Mouse (Mus musculus) layer of hippocampus, adult 9-10 months (tissue): ENCODE results near the gene H2-T22.
"Not testable (repeated sequence)": the region's sequence is repeated elsewhere in the genome, so short reads cannot be mapped to it uniquely, and the experiment has no call there.

ENCODE experiments used
- DNase-seq: peaks from one replicate; pipeline ENCODE4 v3.0.0; 2022; ENCODE audit warnings: low spot score

Gene H2-T22

DNA sequence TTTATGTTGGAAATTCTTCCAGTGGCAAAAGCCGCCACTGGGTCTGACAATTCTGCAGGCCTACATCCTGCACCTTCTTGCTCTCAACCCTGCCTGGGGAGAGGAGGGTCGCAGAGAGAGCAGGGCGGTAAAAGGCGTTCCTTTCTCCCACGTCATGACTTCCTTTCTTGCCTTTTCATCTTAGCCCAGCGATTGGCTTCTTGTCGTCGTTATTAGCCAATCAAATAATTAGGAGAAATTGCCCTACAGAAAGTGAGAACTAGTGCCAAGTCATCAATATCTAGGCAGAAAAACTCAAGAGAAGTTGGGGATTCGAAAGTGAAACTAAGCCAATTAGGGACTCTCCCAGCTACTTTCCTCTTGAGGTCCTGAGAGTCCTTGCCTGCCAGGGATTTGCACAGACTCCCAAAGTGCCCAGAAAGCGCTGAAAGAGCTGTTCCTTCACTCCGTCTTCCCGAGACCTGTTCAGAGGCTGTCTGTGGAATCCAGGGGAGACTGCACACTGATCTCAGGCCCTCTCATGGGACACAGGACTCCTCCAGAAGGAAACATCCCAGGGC lies at the start of gene H2-T22, which contains the start of gene Gm6034:
H2-T22 (minus strand) TSS at position 138 of the 560 bp plus-strand sequence.
Gm6034 (plus strand) TSS at position 352 of the 560 bp plus-strand sequence.
- DNase-seq = peak; percentile 89

DNA sequence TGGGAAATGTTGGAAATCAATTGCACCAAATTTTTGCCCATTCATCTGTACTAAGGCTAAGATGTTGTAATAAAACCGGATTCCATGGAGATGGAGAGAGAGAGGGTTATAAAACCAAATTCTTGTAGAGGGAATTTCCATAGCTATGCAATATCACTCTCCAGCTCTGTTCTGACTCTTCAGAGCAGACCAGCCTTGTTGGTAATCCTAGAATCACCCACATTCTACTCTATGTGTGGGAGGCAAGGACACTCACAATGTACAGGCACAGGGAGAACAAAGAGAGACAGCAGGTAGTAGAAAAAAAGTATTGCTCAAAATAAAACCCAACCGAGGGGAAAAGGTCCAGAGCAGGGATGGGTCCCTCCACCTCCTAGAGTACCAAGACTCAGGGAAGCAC lies 49.4 kb upstream of the H2-T22 start:
- not testable (repeated sequence) for DNase-seq

DNA sequence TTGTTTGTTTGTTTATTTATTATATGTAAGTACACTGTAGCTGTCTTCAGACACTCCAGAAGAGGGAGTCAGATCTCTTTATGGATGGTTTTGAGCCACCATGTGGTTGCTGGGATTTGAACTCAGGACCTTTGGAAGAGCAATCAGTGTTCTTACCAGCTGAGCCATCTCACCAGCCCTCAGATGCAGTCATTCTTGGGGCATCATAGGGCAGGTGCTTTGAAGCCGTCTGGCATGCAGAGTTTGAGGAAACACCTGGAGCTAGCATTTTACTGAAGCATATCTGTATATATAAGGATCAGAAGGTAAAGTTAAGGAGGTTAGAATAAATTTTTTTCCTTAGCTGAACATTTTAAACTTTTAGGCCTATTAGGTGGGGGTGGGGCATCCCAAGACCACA lies 43.4 kb upstream of the H2-T22 start:
- DNase-seq = not testable (repeated sequence)

DNA sequence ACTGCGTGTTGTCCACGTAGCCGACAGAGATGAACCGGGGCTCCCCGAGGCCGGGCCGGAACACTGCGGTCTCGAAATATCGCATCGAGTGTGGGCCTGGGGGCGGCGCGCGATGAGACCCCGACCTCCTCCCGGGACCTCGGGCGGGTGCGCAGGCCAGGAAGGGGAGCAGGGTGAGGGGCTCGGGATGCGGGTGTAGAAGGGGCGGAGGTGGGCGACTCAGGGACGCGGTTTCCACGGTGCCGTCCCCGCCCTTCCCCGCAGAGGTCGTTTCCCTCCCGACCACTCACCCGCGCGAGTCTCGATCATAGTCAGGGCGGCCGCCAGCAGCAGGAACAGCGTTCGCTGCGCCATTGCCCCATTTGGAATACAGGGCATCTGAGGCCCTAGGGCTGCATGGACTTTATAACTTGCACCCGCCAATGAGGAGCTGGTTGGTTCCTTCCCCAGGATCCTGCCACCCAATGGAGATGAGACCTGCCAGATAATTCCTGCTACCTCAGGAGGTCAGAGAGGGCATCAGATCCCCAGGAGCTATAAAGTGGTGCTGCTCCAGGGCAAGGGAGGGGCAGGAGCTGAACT lies 41.4 kb upstream of the H2-T22 start:
- no peak for DNase-seq

DNA sequence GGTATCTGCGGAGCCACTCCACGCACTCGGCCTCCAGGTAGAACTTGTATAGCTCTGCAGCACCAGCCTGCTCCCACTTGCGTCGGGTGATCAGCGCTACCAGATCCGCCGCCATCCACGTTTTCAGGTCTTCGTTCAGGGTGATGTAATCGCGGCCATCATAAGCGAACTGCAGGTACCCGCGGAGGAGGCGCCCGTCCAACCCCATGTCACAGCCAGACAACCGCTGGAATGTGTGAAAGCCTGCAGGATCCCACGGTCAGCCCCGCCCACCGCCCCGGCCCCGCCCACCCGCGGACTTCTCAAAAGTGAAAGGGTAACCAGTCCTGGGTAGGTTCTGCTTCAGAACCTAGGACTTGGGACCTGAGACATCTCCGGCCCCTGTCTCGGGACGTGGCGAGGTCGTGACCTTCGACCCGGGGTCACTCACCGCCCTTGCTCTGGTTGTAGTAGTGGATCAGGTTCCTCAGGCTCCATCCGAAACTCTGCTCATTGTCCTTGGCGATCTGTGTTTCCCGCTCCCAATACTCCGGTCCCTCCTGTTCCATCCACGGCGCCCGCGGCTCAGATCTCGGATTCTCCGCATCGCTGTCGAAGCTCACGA lies 40.8 kb upstream of the H2-T22 start:
- no peak for DNase-seq

DNA sequence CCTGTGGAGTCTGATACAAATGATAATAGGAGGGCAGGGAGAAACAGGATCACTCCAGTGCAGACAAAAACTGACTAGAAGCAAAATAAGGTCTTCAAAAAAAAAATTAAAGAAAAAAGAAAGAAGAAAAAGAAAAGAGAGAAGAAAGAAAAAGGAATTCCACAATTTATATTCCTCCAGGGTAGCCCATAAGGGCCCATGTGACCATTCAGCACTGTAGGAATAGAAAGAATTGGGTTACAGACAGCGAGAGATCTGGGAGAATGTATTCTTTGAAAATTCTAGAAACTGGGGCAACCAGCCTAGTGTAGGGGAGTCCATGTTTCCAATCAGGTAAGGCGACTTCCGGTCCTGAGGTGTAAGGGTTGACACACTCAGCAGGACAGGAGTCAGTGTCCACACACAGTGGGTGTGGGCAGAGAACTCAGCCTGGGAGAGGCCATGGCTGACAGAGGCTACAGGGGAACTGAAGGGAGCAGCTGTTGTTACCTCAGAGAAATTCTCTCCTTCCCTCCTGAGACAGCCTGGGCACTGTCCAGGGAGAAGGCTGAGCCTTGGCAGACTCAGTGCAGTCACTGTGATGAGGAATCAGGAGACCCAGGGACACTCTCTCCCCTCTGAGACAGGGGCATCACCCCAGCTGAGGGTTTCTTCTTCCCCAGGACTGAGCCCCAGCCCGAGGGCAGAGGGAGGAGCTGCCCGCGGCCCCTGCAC lies 40.1 kb upstream of the H2-T22 start:
- DNase-seq = not testable (repeated sequence)

DNA sequence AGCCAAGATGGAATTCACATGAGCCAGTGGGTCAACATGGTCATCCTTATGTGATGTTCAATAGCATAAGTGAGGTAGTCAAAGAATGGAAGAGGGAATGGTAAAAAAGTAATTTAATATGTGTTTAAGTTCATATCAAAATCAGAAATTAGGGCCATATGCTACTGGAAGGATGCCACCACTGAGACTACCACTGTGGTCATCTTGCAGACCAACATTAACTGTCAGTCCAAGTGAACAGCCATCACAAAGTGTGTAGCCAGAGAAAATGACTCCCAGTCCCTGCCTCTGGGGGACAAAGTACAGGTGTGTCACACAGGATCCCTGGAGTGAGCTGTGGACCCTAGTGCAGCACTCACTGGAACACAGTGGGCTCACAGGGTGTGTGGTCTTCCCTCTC lies 39.4 kb upstream of the H2-T22 start:
- not testable (repeated sequence) for DNase-seq

DNA sequence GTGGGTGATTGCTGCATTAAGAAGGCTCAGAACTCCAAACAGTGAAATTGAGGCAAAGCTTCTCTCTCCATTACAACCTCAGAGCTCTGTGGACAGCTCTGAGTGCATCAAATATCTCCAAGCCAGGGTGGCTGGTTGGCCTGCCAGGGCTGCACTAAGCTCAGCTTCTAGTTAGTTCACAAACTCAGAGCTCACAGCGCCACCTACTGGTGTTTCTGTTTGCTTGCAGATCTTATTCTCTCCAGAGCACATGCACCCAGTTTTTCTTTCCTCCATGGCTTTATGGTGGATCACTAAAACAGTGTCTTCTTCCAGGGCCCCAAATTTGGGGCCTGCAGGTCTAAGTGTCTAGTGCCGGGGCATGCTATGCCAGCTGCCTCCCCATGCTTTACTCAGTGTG lies 18.3 kb upstream of the H2-T22 start:
- DNase-seq = peak; percentile 78

DNA sequence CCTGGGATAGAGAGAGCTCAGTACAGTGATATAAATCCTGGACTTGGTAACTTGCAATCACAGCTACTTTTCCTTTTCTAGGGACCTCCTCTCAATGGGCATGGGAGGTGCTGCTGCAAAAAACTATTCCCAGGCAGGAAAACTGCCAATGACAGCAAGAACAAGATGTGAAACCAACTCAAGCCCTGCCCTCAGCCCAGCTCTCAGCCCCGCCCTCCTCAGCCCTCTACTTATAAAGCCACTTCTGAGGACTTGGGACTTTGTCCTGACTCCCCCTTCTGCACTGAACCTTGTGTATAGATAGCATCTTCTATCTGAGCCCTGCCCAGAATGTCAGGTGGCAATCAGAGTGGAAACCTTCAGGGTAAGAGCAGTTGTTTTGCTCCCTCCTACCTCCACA lies 15.8 kb upstream of the H2-T22 start, which contains the start of gene Gm11127:
Gm11127 (minus strand) TSS at position 10 of the 400 bp plus-strand sequence.
- not testable (repeated sequence) for DNase-seq

DNA sequence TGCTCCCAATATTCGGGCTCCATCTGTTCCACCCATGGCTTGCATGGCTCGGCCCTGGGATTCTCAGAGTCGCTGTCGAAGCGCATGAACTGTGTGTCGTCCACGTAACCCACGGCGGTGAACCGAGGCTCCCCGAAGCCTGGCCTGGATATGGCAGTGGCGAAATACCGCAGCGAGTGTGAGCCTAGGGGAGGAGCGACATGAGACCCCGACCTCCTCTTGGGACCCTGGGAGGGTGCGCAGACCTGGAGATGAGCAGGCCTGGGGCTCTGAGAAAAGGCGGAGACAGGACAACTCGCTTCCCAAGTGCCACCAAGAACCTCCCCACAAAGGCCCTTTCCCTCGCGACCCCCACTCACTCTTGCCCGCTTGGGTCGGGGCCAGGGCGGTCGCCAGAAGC lies 15.4 kb upstream of the H2-T22 start:
- not testable (repeated sequence) for DNase-seq

DNA sequence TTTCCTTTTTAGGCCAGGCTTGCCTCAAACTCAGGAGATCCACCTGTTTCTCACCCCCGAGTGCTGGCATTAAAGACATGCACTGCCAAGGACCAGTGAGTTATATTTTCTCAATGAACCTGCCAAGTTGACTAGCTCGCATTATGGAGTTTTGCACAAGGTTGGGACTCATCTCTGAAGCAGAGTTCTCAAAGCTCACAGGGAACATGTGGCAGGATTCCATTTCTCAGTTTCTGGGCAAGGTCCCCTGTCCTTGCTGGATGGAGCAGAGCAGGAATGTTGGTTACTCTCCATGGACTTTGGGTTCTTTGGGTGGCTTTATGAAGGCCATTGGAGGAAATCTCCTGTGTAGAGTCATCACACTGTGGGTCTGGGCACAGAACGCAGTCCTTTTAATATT lies 739 bp upstream of the H2-T22 start:
- no peak for DNase-seq

DNA sequence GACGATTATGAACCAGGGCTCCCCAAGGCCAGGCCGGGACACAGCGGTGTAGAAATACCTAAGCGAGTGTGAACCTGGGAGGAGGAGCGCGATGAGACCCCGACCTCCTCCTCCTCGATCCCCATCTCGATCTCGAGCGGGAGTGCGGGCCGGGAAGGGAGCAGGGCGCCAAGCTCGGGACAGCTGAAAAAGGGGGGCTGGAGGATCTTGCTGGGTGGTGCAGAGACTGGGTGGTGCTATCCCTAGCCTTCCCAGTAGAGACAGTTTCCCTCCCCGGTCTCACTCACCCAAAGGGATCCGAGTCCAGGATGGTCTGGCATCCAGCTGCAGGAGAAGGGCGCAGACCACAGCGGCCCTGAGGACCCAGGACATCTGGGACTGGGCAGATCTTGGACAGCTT lies 492 bp downstream of the H2-T22 start:
- not testable (repeated sequence) for DNase-seq

DNA sequence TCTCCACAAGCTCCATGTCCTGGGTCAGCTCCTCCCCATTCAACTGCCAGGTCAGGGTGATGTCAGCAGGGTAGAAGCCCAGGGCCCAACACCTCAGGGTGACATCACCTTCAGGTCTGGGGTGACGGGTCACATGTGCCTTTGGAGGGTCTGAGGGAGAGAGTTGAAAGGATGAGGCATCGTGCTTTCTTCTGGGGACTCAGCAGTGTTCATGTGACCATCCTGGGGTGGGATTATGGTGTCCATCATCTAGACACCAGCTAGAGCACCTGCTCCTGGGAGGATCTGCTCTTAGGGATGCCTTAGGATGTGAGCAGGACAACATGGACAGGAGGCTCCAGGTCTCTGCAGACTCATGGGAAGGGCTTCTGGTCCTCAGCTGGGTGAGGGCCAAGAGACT lies 1.9 kb downstream of the H2-T22 start:
- not testable (repeated sequence) for DNase-seq

DNA sequence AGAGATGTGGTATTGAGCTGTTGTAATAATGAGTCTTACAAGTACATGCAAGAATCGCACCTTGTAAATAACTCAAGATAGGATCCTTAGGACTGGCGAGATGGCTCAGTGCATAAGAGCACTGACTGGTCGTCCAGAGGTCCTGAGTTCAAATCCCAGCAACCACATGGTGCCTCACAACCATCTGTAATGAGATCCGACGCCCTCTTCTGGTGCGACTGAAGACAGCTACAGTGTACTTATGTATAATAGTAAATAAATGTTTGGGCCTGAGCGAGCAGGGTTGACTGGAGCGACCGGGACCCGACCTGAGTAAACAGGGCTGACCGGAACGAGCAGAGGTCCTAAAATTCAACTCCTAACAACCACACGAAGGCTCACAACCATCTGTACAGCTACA lies 6.4 kb downstream of the H2-T22 start:
- DNase-seq = not testable (repeated sequence)

DNA sequence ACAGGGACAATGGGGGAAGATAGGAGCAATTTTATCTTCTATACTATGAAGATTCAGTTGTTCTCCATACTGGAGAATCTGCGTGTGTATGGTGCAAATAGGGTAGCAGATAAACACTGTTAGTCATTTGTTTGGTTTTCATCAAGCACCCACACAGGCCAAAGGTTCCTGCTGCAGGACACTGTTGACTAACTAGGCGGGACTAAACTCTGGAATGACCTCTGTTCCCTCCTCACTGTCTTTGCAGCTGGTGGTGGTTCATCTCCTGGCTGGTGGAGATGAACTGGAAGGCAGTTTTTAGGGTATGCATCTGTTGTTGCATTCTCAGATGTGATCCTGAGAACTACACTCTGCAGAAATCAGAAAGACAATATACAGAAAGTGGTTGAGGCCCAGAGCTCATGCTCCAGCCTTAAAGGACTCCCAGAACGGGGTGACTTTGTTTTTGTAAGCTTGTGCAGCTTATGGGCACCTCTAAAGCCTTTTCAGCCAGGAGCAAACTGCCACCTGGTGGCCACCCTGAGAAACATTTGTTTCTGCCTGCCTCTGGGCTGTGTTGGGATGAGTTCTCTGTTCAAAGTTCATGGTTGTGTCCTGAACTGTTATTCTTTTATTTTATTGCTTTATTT lies 7.4 kb downstream of the H2-T22 start:
- DNase-seq = not testable (repeated sequence)

DNA sequence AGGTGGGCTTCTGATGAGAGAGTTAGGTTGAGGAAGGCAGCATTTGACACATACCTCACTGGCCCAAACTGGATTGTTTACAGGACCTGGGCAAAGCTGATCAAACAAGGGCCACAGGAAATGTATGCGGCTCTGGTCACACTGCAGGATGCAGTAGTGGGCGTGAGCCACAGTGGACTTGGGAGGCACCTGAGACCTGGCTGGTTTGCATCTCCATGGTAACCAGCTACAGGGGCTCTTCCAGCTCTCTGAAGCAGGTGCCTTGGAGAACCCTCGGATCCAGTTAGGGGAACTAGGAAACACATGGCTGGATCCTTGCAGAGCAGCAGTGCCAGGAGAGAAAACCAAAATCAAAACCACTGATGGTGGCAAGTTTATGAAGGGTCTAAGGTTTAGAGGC lies 8.0 kb downstream of the H2-T22 start:
- not testable (repeated sequence) for DNase-seq

DNA sequence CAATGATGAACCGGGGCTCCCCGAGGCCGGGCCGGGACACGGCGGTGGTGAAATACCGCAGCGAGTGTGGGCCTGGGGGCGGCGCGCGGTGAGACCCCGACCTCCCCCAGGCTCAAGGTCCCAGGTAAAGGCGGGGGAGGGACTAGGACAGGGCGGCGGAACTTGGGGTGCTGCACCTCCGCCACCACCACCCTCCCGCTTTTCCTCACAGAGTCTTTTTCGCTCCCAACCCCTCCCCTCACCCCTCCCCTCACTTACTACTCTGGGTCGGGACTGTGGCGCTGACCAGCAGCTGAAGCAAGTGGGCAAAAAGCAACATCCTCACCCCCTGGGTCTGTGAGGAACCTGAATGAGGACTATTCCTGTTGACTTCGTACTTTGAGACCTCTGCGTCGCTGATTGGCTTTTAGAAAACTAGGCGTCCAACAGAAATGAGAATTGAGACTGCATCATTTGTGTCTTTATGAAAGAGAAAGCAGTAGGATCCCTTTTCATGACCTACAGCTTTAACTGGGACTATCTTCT lies 10.1 kb downstream of the H2-T22 start, which contains the start of gene H2-T23:
H2-T23 (minus strand) TSS at position 505 of the 525 bp plus-strand sequence.
- peak; percentile 55 for DNase-seq

DNA sequence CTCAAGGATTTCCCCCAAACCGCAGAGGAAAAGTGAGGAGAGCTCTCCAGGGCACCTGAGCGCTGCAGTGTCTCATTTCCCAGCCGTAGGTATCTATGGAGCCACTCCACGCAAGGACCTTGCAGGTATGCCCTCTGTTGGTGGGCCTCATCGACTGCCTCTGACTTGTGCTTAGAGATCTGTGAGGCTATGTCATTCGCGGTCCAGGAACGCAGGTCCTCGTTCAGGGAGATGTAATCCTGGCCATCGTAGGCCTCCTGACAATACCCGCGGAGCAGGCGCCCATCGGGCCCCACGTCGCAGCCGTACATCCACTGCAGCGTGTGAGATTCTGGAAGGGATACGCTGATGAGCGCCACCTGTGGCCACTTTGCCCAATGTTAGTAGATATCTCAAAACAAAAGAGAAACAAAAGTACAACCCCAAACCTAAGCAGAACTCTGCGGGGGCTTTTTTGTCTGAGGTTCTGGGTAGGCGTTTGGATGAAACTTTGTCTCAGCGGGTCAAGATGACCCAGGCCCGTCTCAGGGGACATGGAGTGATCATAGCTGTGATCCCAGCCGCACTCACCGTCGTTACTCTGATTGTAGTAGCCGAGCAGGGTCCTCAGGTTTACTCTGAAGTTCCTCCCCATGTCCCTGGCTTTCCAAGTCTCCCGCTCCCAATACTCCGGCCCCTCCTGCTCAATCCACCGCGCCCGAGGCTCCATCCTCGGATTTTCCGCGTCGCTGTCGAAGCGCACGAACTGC lies 10.8 kb downstream of the H2-T22 start:
- DNase-seq = not testable (repeated sequence)

DNA sequence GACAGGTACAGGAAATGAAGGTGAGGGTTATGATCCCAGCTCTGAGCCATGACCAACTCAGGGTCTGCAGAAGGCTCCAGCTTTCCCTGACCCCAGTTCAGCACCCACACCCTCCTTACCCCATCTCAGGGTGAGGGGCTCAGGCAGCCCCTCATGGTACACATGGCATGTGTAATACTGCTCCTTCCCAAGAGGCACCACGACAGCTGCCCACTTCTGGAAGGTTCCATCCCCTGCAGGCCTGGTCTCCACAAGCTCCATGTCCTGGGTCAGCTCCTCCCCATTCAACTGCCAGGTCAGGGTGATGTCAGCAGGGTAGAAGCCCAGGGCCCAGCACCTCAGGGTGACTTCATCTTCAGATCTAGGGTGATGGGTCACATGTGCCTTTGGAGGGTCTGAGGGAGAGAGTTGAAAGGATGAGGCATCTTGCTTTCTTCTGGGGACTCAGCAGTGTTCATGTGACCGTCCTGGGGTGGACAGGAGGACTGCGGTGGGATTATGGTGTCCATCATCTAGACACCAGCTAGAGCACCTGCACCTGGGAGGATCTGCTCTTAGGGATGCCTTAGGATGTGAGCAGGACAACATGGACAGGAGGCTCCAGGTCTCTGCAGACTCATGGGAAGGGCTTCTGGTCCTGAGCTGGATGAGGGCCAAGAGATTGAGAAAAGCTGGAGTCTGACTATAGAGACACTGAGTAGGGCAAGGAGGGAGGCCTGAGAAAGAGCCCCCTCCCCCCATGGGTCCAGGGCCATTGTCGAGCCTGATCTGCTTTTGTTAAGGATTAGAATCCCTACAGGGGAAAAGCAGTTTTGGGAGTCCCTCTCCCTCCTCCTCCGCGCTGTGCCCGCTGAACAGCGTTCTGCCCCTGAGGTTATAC lies 11.6 kb downstream of the H2-T22 start:
- not testable (repeated sequence) for DNase-seq

DNA sequence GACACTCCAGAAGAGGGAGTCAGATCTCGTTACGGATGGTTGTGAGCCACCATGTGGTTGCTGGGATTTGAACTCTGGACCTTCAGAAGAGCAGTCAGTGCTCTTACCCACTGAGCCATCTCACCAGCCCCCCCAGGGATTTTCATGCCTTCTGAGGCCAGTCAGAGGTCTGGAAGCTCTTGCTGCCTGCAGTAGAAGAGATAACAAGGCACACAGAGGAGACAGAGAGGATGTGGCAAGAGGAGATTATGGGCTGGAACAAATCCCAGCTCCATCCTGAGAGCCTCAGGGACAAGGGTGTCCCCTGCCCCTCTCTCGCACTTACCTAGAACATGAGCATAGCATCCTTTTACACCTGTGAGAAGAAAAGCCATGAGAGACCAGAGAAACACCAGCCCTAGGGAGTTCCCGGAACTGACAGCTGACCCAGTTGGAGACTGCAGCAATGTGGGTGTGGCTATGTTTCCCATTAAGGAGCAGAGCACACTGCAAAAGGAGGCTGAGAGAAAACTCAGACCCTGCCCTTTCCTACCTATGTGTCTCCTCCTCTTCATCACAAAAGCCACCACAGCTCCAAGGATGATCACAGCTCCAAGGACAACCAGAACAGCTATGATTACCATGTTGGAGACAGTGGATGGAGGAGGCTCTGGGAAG lies 12.4 kb downstream of the H2-T22 start:
- DNase-seq = not testable (repeated sequence)
